ENCODE assay signal across 12 mouse cellular contexts in the genomic region with DNA sequence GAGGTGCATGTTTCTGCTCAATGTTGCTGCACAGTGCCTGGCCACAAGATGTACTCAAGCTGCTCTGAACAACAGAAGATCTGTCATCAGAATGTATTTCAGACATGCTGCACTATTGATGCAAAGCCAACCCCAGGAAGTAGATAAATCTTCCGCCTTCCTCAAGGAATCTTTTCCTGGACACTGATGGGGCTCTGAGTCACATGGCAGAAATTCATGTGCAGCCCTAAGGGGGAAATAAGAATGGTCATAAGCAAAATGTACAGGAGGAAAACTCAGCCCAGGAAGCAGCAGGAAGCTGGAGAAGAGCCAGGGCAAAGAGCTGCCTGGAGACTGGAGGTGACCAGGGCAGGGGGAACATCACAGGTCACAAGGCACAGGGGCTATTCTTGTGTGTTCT.
"Had no signal": no experiment of that assay in that cellular context is flagged by ENCODE, and none has a peak within 500 bp of the region (broad histone marks: within the 10 kb centered on the region; RNA-seq: fewer than 3 reads in every experiment).

No protein-coding gene starts in this region.

- H3K4me1 ChIP-seq: liver, embryonic 12.5 days; midbrain, embryonic 15.5 days; neural tube, embryonic 12.5 days had no signal

- H3K27ac ChIP-seq: limb, embryonic 15.5 days; liver, embryonic 12.5 days; midbrain, embryonic 15.5 days; neural tube, embryonic 12.5 days had no signal

- H3K4me2 ChIP-seq: limb, embryonic 15.5 days; liver, embryonic 12.5 days; midbrain, embryonic 11.5 days; midbrain, embryonic 15.5 days; neural tube, embryonic 12.5 days had no signal

- DNase-seq: kidney, adult 9 months; kidney, postnatal 36 days; layer of hippocampus, adult 9-11 months; layer of hippocampus, postnatal 36 days; lung, postnatal 36 days; thymus, postnatal 4 days had no signal

- H3K36me3 ChIP-seq: limb, embryonic 15.5 days; liver, embryonic 12.5 days; midbrain, embryonic 15.5 days; neural tube, embryonic 12.5 days had no signal

- H3K4me3 ChIP-seq: limb, embryonic 15.5 days; liver, embryonic 12.5 days; midbrain, embryonic 15.5 days; neural tube, embryonic 12.5 days had no signal

- H3K9me3 ChIP-seq: limb, embryonic 15.5 days; liver, embryonic 12.5 days; midbrain, embryonic 15.5 days; neural tube, embryonic 12.5 days had no signal

- H3K27me3 ChIP-seq: limb, embryonic 15.5 days; liver, embryonic 12.5 days; midbrain, embryonic 15.5 days; neural tube, embryonic 12.5 days had no signal

- H3K9ac ChIP-seq: limb, embryonic 15.5 days; liver, embryonic 12.5 days; midbrain, embryonic 15.5 days; neural tube, embryonic 12.5 days had no signal

- ATAC-seq: intestine, embryonic 16.5 days; liver, embryonic 12.5 days; midbrain, embryonic 15.5 days had no signal
